Mouse (Mus musculus) left cerebral cortex, postnatal 25 days (tissue): ENCODE data around the gene Gorasp2. TPM values are rescaled to one million over a fixed set of nuclear protein-coding genes. Genes with fewer than 3 reads are reported as not detected.

ENCODE experiments used
- DNase-seq, 2 experiments: peaks; one replicate each; pipeline ENCODE4 v3.0.0; 2022; ENCODE audit warnings: low spot score in 2 of 2, mixed read lengths in 1 of 2
- intact Hi-C: fragments of 180-260 bp; cut with DNase I; formaldehyde crosslinking; loops from one replicate; pipeline ENCODE4 v1.15.1; 2025
- total RNA-seq, 2 experiments: library from RNA; stranded (reverse); gene quantifications; 2 replicates each; pipeline ENCODE4 v1.2.3; 2021

Gene Gorasp2
- total RNA-seq, 2 experiments from 2014 or later, result 93.5 to 102 TPM

GRCm38 (mm10) chr2:70649471-70649870, 11.9 kb upstream of the Gorasp2 start:
- DNase-seq, result no peak
- intact Hi-C loops, result no loop called here

GRCm38 (mm10) chr2:70651820-70652219, 9.6 kb upstream of the Gorasp2 start:
- intact Hi-C loops, result no loop called here
- DNase-seq, result no peak

- intact Hi-C loops, result no loop called here
- no peak for DNase-seq
These were observed 4.3 kb upstream of the Gorasp2 start for GRCm38 (mm10) chr2:70657083-70657482.

GRCm38 (mm10) chr2:70661715-70662495, 529 bp downstream of the Gorasp2 start, which contains the start of gene Gm26558:
Gene Gm26558 (minus strand): TSS chr2:70662108.
- no peak for DNase-seq
- intact Hi-C loops, result loop anchor here (5.0 to 10.0 kb wide), 2 partner anchors 537 to 550 kb away; partner anchors contain the start of gene Dync1i2

GRCm38 (mm10) chr2:70663764-70664163, 2.4 kb downstream of the Gorasp2 start:
- intact Hi-C loops, result loop anchor here (5.0 to 10.0 kb wide), 2 partner anchors 539 to 549 kb away; partner anchors contain the start of gene Dync1i2
- no peak for DNase-seq

GRCm38 (mm10) chr2:70667016-70667415, 5.6 kb downstream of the Gorasp2 start:
- DNase-seq, result no peak
- intact Hi-C loops, result loop anchor here (10.0 kb wide), 1 partner anchor 542 kb away; no protein-coding TSS in a partner anchor

GRCm38 (mm10) chr2:70669241-70669640, 7.9 kb downstream of the Gorasp2 start:
- intact Hi-C loops, result loop anchor here (10.0 kb wide), 1 partner anchor 544 kb away; no protein-coding TSS in a partner anchor
- DNase-seq, result no peak

- intact Hi-C loops, result loop anchor here (10.0 kb wide), 1 partner anchor 545 kb away; no protein-coding TSS in a partner anchor
- no peak for DNase-seq
These were observed 8.5 kb downstream of the Gorasp2 start for GRCm38 (mm10) chr2:70669896-70670295.

- intact Hi-C loops, result no loop called here
These were observed 11.1 kb downstream of the Gorasp2 start for GRCm38 (mm10) chr2:70672476-70672875.

GRCm38 (mm10) chr2:70673445-70674126, 12.2 kb downstream of the Gorasp2 start:
- DNase-seq, result peak in 1 of 2 experiments; percentile 47
- intact Hi-C loops, result no loop called here

More at GRCm38 (mm10) chr2:70672476-70672875, 11.1 kb downstream of the Gorasp2 start:
- peak in 1 of 2 experiments; percentile 63 for DNase-seq

- DNase-seq, result no peak
- intact Hi-C loops, result no loop called here
These were observed 20.9 kb downstream of the Gorasp2 start for GRCm38 (mm10) chr2:70682324-70682723.

GRCm38 (mm10) chr2:70688454-70689078, 27.2 kb downstream of the Gorasp2 start:
- DNase-seq, result peak in 1 of 2 experiments; percentile 74
- intact Hi-C loops, result no loop called here

- DNase-seq, result no peak
- intact Hi-C loops, result no loop called here
These were observed 28.8 kb downstream of the Gorasp2 start for GRCm38 (mm10) chr2:70690195-70690594.

GRCm38 (mm10) chr2:70695712-70696111, 34.3 kb downstream of the Gorasp2 start:
- intact Hi-C loops, result no loop called here
- no peak for DNase-seq

GRCm38 (mm10) chr2:70700851-70701250, 39.5 kb downstream of the Gorasp2 start:
- DNase-seq, result no peak
- intact Hi-C loops, result loop anchor here (1.0 to 10.0 kb wide), 2 partner anchors 342 to 524 kb away; no protein-coding TSS in a partner anchor

- DNase-seq, result no peak
- intact Hi-C loops, result loop anchor here (10.0 kb wide), 1 partner anchor 523 kb away; no protein-coding TSS in a partner anchor
These were observed 40.2 kb downstream of the Gorasp2 start for GRCm38 (mm10) chr2:70701571-70701970.

- DNase-seq, result no peak
- intact Hi-C loops, result loop anchor here (10.0 kb wide), 1 partner anchor 522 kb away; no protein-coding TSS in a partner anchor
These were observed 41.0 kb downstream of the Gorasp2 start for GRCm38 (mm10) chr2:70702403-70702802.

GRCm38 (mm10) chr2:70708986-70709730, 47.8 kb downstream of the Gorasp2 start:
- DNase-seq, result peak; percentile 28 to 54
- intact Hi-C loops, result loop anchor here (10.0 kb wide), 1 partner anchor 516 kb away; no protein-coding TSS in a partner anchor

GRCm38 (mm10) chr2:70710236-70710635, 48.9 kb downstream of the Gorasp2 start:
- no peak for DNase-seq
- intact Hi-C loops, result no loop called here
